Mouse (Mus musculus): ENCODE results near the gene Hist1h1c.

Hist1h1c gene

GRCm38 (mm10) chr13:23744421-23745380 is 6.1 kb downstream of the Hist1h1c start:
- DNase-seq (ENCODE audit: extremely low spot score, low read depth, low spot score): peak; percentile 68

DNA sequence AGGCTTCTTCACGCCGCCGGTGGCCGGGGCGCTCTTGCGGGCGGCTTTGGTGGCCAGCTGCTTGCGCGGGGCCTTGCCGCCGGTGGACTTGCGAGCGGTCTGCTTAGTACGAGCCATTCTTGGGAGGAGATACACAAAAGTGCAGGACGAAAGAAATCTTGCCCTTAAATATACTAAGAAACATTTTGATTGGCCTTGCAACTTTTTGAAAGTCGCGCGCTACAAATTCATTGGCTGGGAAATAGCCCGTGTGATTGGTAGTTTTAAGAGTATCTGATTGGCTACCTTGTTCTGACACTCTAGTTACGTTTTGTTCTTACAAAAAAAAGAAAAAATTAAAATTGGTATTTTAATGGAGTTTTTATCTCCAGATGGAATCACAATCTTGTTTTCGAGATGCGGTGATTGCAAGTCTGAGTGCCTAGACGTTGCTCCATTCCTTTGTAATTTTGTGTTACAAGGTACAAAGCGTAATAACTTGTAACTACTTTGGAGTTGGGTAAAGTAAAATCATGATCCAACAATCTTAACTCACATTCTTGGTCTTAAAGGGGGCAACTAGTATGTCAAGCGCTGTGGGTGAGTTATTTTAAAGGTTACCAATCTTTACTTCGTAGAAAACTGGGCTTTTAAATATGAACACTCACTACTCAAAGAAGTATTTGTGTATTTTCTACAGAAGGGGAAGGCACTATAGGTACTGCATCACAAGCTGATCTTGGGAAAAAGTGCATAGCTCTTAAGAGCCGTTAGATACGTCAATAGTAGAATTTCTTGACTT is 7.0 kb downstream of the Hist1h1c start, which contains the start of gene Hist1h3c:
Hist1h3c (minus strand) TSS at position 222 of the 781 bp plus-strand sequence.
- peak; percentile 91 for DNase-seq (ENCODE audit: extremely low spot score, low read depth, low spot score)

- peak; percentile 93 for DNase-seq (ENCODE audit: extremely low spot score, low read depth, low spot score)
Observed at GRCm38 (mm10) chr13:23746201-23747080, 7.8 kb downstream of the Hist1h1c start, which contains the start of gene Hist1h2bb. TSS of gene Hist1h2bb (plus strand) at chr13:23746734.

- peak; percentile 62 for DNase-seq (ENCODE audit: extremely low spot score, low read depth, low spot score)
Observed at GRCm38 (mm10) chr13:23747081-23747891, 8.7 kb downstream of the Hist1h1c start.

DNA sequence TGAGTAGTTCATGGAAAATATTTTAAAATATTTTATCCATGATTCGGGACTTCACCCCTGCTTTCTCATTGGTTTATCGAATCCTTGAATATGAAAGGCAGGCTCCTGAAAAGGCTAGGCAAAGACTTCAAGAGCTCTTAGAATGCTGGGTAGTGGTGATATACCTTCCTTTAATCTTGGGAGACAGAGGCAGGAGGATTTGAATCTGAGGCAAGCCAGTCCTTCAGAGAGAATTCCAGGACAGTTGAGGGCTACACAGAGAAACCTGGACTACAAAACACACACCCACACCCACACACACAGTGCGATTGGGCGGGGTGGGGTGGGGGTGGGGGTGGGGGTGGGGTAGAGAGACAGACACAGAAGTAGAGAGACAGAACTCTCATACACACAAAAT is 9.3 kb downstream of the Hist1h1c start:
- no peak for DNase-seq (ENCODE audit: extremely low spot score, low read depth, low spot score)

- no peak for DNase-seq (ENCODE audit: extremely low spot score, low read depth, low spot score)
Observed at GRCm38 (mm10) chr13:23749563-23750121, 11.0 kb downstream of the Hist1h1c start.

DNA sequence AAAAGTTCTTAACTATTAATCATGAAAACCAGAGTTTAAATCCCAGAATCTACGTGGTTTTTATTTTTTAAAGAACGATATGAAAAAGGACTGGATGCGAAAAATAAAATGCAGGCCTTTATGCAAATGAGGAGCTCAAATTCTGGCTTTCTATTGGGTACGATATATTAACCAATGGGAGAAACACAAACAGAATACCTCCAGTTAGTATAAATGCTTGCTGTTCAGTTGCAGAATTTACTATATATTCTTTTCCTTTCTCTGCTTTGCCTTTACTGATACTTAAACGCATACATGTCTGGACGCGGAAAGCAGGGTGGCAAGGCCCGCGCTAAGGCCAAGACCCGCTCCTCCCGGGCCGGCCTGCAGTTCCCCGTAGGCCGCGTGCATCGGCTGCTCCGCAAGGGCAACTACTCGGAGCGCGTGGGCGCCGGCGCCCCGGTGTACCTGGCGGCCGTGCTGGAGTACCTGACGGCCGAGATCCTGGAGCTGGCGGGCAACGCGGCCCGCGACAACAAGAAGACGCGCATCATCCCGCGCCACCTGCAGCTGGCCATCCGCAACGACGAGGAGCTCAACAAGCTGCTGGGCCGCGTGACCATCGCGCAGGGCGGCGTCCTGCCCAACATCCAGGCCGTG is 12.3 kb downstream of the Hist1h1c start, which contains the start of gene Hist1h2ab:
Hist1h2ab (plus strand) TSS at position 288 of the 639 bp plus-strand sequence.
- peak; percentile 89 for DNase-seq (ENCODE audit: extremely low spot score, low read depth, low spot score)

- peak; percentile 53 for DNase-seq (ENCODE audit: extremely low spot score, low read depth, low spot score)
Observed at GRCm38 (mm10) chr13:23751478-23751956, 12.9 kb downstream of the Hist1h1c start.

GRCm38 (mm10) chr13:23752067-23752741 is 13.6 kb downstream of the Hist1h1c start, which contains the start of gene Hist1h3b:
TSS of gene Hist1h3b (plus strand) at chr13:23752267.
- peak; percentile 92 for DNase-seq (ENCODE audit: extremely low spot score, low read depth, low spot score)

- DNase-seq (ENCODE audit: extremely low spot score, low read depth, low spot score): no peak
Observed at GRCm38 (mm10) chr13:23752742-23753172, 14.1 kb downstream of the Hist1h1c start.

DNA sequence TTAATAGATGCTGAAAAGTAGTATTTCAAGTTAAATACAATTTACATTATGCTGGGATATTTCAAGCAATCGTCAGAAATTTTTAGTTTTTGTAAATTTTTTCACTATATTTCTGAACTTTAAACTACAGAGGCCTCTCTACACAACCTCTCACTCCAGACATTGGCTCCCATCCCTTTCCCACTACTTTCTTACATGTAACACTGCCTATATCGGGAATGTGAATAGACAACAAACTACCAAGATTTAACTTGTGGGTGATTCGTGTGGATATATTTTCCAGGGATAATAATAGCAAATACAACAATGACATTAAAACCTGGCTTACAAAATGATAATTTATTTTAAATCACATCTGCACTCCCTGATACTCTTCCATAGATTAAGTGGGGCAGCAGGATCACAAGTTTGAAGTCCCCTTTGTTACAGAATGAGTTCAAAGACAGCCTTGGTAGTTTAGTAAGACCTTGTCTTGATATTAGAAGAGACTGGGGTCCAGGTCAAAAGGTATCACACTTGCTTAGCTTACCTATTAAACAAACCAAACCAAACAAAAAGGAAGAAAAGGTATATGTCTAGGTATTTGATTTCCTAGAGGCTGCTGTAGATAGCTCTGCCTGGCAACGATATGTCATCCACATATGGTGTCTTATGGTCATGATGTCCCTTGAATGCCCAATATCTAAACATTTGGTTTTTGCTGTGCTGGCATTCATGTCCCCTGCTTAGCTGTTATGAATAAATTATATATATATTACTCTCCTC is 14.9 kb downstream of the Hist1h1c start:
- DNase-seq (ENCODE audit: extremely low spot score, low read depth, low spot score): no peak

GRCm38 (mm10) chr13:23755000-23755399 is 16.4 kb downstream of the Hist1h1c start:
- DNase-seq (ENCODE audit: extremely low spot score, low read depth, low spot score): no peak

DNA sequence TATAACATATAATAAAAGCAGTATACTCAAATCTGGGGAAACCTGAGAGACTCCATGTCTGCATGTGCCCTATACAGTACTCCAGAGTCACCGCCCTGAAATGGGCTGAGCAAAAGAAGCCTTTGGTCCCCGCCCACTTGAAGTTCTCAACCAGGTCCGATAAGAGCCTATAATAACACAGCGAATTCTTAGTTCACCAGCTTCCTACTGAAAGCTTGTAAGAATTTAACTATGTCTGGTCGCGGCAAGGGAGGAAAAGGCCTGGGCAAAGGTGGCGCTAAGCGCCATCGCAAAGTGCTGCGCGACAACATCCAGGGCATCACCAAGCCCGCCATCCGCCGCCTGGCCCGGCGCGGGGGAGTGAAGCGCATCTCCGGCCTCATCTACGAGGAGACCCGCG is 18.2 kb downstream of the Hist1h1c start, which contains the start of gene Hist1h4b:
Hist1h4b (plus strand) TSS at position 224 of the 400 bp plus-strand sequence.
- peak; percentile 97 for DNase-seq (ENCODE audit: extremely low spot score, low read depth, low spot score)

DNA sequence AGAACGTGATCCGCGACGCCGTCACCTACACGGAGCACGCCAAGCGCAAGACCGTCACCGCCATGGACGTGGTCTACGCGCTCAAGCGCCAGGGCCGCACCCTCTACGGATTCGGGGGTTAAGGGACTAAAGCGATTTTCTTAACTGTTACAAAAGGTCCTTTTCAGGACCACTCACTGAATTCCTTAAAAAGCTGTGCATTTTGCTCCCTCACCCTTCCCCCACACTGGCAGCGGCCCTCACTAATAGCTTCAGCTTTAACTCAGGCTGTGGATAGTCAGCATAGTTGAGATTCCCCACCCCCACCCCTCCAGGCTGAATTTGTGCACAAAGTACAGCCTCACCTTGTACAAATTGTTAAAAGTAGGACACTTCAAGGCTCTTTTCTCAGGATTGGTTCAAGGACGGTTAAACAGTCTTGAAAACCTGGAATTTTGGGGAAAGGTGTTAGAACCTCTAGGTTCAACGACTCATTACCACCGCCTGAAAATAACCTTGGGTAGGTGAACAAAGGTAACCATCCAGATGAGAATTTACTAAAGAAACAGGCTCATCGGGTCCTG is 18.7 kb downstream of the Hist1h1c start:
- DNase-seq (ENCODE audit: extremely low spot score, low read depth, low spot score): no peak

DNA sequence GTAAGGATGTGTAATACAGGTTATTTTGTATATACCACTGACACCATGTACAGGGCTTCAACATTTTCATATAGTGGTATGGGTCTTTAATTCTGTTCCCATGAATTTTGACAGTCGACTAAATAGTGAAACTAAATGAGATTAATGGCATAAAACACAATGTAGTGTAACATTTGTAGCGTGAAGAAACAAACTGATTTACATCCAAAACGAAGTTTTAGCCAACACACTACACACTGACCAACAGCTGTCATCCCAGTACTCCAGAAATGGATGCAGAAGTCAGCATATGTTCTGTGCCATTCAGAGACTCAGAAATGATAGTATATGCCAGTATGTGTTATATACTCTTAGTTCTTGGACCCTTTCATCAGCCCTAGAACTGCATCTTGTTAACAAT is 19.3 kb downstream of the Hist1h1c start:
- no peak for DNase-seq (ENCODE audit: extremely low spot score, low read depth, low spot score)

DNA sequence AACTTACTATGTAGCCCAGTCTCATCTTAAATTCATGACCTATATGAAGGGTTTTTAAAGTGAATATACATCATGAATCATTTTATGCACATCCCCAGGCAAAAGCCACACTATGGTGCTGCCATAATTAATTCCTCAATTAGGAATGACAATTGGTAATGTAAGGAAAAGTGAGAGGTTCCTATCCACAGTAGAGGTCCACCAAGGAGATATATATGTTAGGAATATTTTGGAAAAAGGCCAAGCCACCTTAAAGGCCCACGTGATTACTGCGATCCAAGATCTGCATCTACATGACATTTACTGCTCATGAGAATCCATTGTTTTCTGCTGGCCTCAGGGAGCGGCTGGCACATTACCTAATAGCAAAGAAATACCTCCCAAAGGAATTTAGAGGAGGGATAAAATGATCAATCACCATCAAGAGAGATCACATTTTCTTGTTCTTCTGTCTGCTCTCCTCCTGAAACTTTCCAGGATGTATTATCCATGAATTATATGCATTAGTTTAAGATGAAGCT is 20.7 kb downstream of the Hist1h1c start:
- DNase-seq (ENCODE audit: extremely low spot score, low read depth, low spot score): no peak

DNA sequence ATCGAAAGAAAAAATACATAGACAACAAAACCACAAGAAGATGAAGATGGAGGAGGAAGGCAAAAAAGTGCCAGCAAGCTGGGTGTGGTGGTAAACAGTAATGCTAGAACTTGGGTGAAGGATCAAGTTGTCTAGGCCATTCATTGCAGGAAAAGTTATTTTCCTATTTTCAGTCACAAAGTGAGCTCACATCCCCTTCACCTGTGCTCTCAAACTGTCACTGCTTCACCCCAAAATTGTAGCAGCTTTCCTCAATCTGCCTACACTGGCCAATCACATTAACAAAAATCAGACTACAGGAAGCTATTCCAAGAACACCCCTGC is 21.3 kb downstream of the Hist1h1c start:
- DNase-seq (ENCODE audit: extremely low spot score, low read depth, low spot score): no peak
